Mouse (Mus musculus) liver, embryonic 16.5 days (tissue): ENCODE results near the gene Zfp652. TPM values are rescaled to one million over a fixed set of nuclear protein-coding genes. Genes with fewer than 3 reads are reported as not detected.

Experiments used
- ATAC-seq: fragments of 200-750 bp; cut with Nextera tagmentation; 2 replicates; pipeline ENCODE4 v1.8.0; 2017; ENCODE audit warnings: low read depth, mild to moderate bottlenecking, moderate number of reproducible peaks, moderate library complexity
- H3K27ac ChIP-seq: fragments of 300-500 bp; sonication (generic); 2 replicates; pipeline ENCODE4 v1.5.1; 2014; ENCODE audit warnings: mild to moderate bottlenecking, low read length
- H3K27me3 ChIP-seq: fragments of 300-500 bp; sonication (generic); 2 replicates; pipeline ENCODE4 v1.6.1; 2014; ENCODE audit warnings: low read depth, low read length, mixed read lengths; ENCODE audit not compliant: control insufficient read depth, insufficient read depth
- H3K36me3 ChIP-seq: fragments of 300-500 bp; sonication (generic); 2 replicates; pipeline ENCODE4 v1.6.1; 2014; ENCODE audit warnings: mild to moderate bottlenecking; ENCODE audit not compliant: control insufficient read depth, insufficient read depth
- H3K4me1 ChIP-seq: fragments of 300-500 bp; sonication (generic); 2 replicates; pipeline ENCODE4 v1.6.1; 2014; ENCODE audit warnings: low read depth, low read length, mixed read lengths; ENCODE audit not compliant: control insufficient read depth
- H3K4me2 ChIP-seq: fragments of 300-500 bp; sonication (generic); 2 replicates; pipeline ENCODE4 v1.6.1; 2014; ENCODE audit warnings: low read depth, low read length, mixed read lengths
- H3K4me3 ChIP-seq: fragments of 300-500 bp; sonication (generic); 2 replicates; pipeline ENCODE4 v1.5.1; 2014; ENCODE audit warnings: low read depth, mild to moderate bottlenecking, low read length
- H3K9ac ChIP-seq: fragments of 300-500 bp; sonication (generic); 2 replicates; pipeline ENCODE4 v1.6.1; 2014; ENCODE audit warnings: low read depth, low read length
- H3K9me3 ChIP-seq: fragments of 300-500 bp; sonication (generic); replicated peaks from 2 replicates; pipeline ENCODE4 v1.6.1; 2016; ENCODE audit warnings: low read length; ENCODE audit not compliant: control insufficient read depth
- WGBS: fragments of 180-500 bp; shearing (Covaris S2); extraction: QIAGEN DNeasy Blood & Tissue Kit; methylation state at CpG from one replicate; pipeline ENCODE4 v1.1.7; 2014; ENCODE audit not compliant: insufficient replicate concordance; 5-methylcytosine and 5-hydroxymethylcytosine counted together
- polyA plus RNA-seq: library from polyadenylated mRNA; unstranded; fragments of >200 nt; fragmentation: Nextera tagmentation; extraction: Ambion mirVana; gene quantifications from 2 replicates; pipeline ENCODE4 v1.2.1, GENCODE M21; 2015

Gene Zfp652
- polyA plus RNA-seq, 1 experiment from 2014 or later, result 5.8 TPM

- H3K36me3 ChIP-seq, result no peaks in the 10 kb centered on the region
- peaks cover 46% of the 10 kb centered on the region for H3K4me1 ChIP-seq
- H3K9me3 ChIP-seq, result no peaks in the 10 kb centered on the region
- no peak for ATAC-seq
- no peak overlapping the region for H3K27ac ChIP-seq
- no peak overlapping the region for H3K4me2 ChIP-seq
- peaks cover 10% of the 10 kb centered on the region for H3K27me3 ChIP-seq
- no peak overlapping the region for H3K4me3 ChIP-seq
- no peak overlapping the region for H3K9ac ChIP-seq
- WGBS, result 54% methylated on average over 4 of the region's 4 CpGs
Measured at GRCm38 (mm10) chr11:95838598-95838997, 126.1 kb downstream of the Zfp652 start.

GRCm38 (mm10) chr11:95838999-95839868, 126.8 kb downstream of the Zfp652 start:
- Histone ChIP-seq H3K4me1 (peaks cover 40% of the 10 kb centered on the region), H3K9ac (no peak overlapping the region), H3K9me3 (no peaks in the 10 kb centered on the region), H3K4me3 (no peak overlapping the region), H3K4me2 (no peak overlapping the region), H3K36me3 (no peaks in the 10 kb centered on the region), H3K27ac (no peak overlapping the region), H3K27me3 (peaks cover 3% of the 10 kb centered on the region)
- ATAC-seq, result no peak
- 60% methylated on average over 8 of the region's 8 CpGs for WGBS

- H3K27ac ChIP-seq, result 0 out of 2 replicates have a peak overlapping the region, but pooled peaks have one; percentile 6
- H3K27me3 ChIP-seq, result no peaks in the 10 kb centered on the region
- no peaks in the 10 kb centered on the region for H3K9me3 ChIP-seq
- H3K4me2 ChIP-seq, result peak overlapping the region; percentile 10; the same call in 1 of the 2 replicates
- H3K36me3 ChIP-seq, result no peaks in the 10 kb centered on the region
- H3K4me1 ChIP-seq, result peaks cover 23% of the 10 kb centered on the region
- H3K4me3 ChIP-seq, result peak overlapping the region; percentile 32
- no peak for ATAC-seq
- WGBS, result 48% methylated on average over 5 of the region's 5 CpGs
- peak overlapping the region; percentile 26; the same call in 1 of the 2 replicates for H3K9ac ChIP-seq
Measured at GRCm38 (mm10) chr11:95840694-95841497, 128.4 kb downstream of the Zfp652 start.

DNA sequence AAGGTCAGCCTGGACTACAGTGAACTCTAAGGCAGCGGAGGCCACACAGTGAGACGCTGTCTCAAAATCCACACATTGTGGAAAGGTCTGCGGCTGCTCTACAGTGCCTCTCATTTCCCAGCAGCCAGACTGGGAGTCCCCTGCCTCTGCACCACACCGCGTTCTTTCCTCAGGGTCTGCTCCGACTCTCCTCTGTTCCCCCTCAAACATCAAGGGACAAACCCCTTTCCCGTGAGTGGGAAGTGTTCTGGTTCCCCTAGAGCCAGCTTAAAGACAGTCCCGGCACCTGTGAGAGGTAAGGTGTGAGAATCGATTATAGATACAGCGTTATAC, 129.0 kb downstream of the Zfp652 start:
- Histone ChIP-seq H3K27ac (0 out of 2 replicates have a peak overlapping the region, but pooled peaks have one; percentile 6), H3K4me1 (peaks cover 22% of the 10 kb centered on the region), H3K4me2 (peak overlapping the region; percentile 46), H3K4me3 (peak overlapping the region; percentile 32), H3K9ac (peak overlapping the region; percentile 26; the same call in 1 of the 2 replicates), H3K36me3 (no peaks in the 10 kb centered on the region), H3K9me3 (no peaks in the 10 kb centered on the region), H3K27me3 (no peaks in the 10 kb centered on the region)
- 37% methylated on average over 10 of the region's 10 CpGs for WGBS
- ATAC-seq, result no peak

DNA sequence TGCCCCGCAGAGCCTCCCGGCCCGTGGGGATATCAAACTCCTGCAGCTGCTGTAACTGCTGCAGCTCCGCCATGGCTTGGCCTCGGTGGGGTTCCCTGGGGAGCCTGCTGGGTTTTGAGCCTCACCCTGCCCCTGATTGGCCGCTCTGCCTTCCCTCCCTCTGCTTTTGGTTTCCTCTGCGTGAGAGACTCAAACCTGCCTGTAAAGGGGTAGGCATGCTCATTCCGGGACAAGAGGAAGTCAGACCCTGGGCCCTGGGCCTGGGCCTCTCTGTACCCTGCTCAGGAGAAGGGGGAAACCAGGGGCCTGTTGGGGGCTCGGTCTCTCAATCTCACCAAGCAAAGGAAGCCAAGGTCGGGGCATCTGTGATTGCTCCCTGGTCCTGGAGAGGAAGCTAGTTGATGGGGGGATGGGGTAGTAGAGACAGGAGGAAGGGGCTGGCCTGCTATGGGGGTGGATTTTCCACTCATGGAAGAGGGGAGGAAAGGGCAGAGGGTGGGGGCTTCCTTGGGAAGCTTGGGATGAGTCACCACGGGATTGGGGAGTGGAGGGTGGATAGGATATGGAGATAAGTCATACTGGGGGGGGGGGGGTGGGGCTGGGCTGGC, 129.7 kb downstream of the Zfp652 start, which contains the start of gene Abi3:
Gene Abi3 (minus strand): TSS at position 403 of the 608 bp plus-strand sequence.
- H3K4me3 ChIP-seq, result peak within 1 kb of the TSS; percentile 32
- peaks cover 19% of the 10 kb centered on the region for H3K4me1 ChIP-seq
- WGBS, result 2% methylated on average over 11 of the region's 11 CpGs

DNA sequence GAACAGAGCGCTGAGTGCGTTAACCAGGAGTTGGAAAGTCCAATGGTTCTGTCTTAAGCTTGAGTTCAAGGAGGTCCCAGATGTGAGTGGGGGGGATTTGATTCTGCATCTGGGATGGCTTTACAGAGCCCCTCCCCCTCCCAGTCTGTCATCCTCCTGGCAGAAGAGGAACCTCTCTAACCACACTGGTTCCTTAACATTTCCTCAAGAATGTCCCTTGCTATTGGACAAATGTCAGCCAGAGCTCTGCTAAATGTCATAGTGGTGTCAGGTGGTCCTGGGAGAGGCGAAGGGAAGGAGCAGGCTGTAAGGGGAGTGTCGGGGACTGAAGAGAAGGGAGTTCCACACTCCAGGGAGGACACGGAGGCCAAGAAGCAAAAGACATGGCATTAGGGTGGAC, 130.5 kb downstream of the Zfp652 start:
- Histone ChIP-seq H3K4me2 (peak overlapping the region; percentile 46), H3K4me1 (peaks cover 19% of the 10 kb centered on the region), H3K27ac (peak overlapping the region; percentile 61), H3K9me3 (no peaks in the 10 kb centered on the region), H3K27me3 (no peaks in the 10 kb centered on the region), H3K36me3 (no peaks in the 10 kb centered on the region), H3K9ac (no peak overlapping the region), H3K4me3 (peak overlapping the region; percentile 14; the same call in 1 of the 2 replicates)
- peak; percentile 23; the same call in 1 of the 2 replicates for ATAC-seq
- WGBS, result 37% methylated on average over 5 of the region's 5 CpGs

More for the DNA sequence above, 129.7 kb downstream of the Zfp652 start, which contains the start of gene Abi3:
- no peaks in the 10 kb centered on the region for H3K27me3 ChIP-seq
- no peaks in the 10 kb centered on the region for H3K36me3 ChIP-seq
- H3K9me3 ChIP-seq, result no peaks in the 10 kb centered on the region
- peak; percentile 65 for ATAC-seq
- H3K4me2 ChIP-seq, result peak within 1 kb of the TSS; percentile 46
- peak within 1 kb of the TSS; percentile 61 for H3K27ac ChIP-seq
- H3K9ac ChIP-seq, result peak within 1 kb of the TSS; percentile 26; the same call in 1 of the 2 replicates

DNA sequence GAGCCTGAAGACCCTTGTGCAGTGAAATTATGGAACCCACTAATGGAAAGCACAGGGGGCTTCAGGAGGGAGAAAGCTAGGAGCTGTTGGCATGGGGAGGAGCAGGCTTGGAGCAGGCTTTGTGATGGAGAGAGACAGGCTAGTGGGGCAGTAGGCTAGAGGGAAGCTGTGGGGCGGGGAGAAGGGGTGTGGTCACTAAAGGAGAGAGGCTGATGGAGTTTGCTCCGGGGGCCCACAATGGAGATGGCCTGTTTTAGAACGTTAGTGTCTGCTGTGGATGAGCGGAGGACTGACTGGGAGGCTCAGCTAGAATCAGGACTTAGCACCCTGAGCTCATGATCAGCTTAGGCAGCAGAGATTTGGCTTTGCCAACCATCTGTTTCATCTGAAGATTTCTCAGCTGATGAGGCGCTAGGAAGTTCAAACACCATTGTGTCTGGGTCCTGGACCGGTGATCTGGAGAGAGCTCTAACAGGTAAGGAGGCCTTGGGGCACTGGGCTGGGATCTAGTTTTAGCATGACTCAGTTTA, 131.0 kb downstream of the Zfp652 start:
- Histone ChIP-seq H3K4me2 (peak overlapping the region; percentile 5; the same call in 1 of the 2 replicates), H3K9me3 (no peaks in the 10 kb centered on the region), H3K4me1 (peaks cover 19% of the 10 kb centered on the region), H3K27me3 (no peaks in the 10 kb centered on the region), H3K9ac (no peak overlapping the region), H3K27ac (peak overlapping the region; percentile 49; the same call in 1 of the 2 replicates), H3K4me3 (peak overlapping the region; percentile 14), H3K36me3 (no peaks in the 10 kb centered on the region)
- WGBS, result 36% methylated on average over 6 of the region's 6 CpGs
- no peak for ATAC-seq

- 29% methylated on average over 4 of the region's 4 CpGs for WGBS
- H3K4me1 ChIP-seq, result peaks cover 19% of the 10 kb centered on the region
Measured at GRCm38 (mm10) chr11:95844935-95845334, 132.5 kb downstream of the Zfp652 start.

More at GRCm38 (mm10) chr11:95844935-95845334, 132.5 kb downstream of the Zfp652 start:
- Histone ChIP-seq H3K9ac (no peak overlapping the region), H3K9me3 (no peaks in the 10 kb centered on the region), H3K36me3 (no peaks in the 10 kb centered on the region), H3K4me2 (no peak overlapping the region), H3K4me3 (no peak overlapping the region), H3K27me3 (no peaks in the 10 kb centered on the region), H3K27ac (no peak overlapping the region)
- ATAC-seq, result no peak
